Mouse (Mus musculus): ENCODE results near the gene Alk.

- TF ChIP-seq CTCF (IDR thresholded peaks at IDR 0.05; ENCODE audit: extremely low read depth, insufficient read depth, insufficient read length, insufficient replicate concordance), result no peak
- TF ChIP-seq POLR2A (IDR thresholded peaks at IDR 0.05; ENCODE audit: low read depth, low read length), result no peak
Observed at GRCm38 (mm10) chr17:71936681-71937080, 667.7 kb downstream of the Alk start.
